Mouse (Mus musculus) right cerebral cortex, postnatal 36 days (tissue): ENCODE results near the gene Dapk3.

Experiments used
- DNase-seq, 2 experiments: peaks; one replicate each; pipeline ENCODE4 v3.0.0; 2022; ENCODE audit warnings: low spot score in 2 of 2, mixed read lengths in 1 of 2

Gene Dapk3

GRCm38 (mm10) chr10:81182336-81183333 lies at the start of gene Dapk3:
Gene Dapk3, plus strand, starts transcription at chr10:81183005.
- peak; percentile 97 to 99 for DNase-seq

DNA sequence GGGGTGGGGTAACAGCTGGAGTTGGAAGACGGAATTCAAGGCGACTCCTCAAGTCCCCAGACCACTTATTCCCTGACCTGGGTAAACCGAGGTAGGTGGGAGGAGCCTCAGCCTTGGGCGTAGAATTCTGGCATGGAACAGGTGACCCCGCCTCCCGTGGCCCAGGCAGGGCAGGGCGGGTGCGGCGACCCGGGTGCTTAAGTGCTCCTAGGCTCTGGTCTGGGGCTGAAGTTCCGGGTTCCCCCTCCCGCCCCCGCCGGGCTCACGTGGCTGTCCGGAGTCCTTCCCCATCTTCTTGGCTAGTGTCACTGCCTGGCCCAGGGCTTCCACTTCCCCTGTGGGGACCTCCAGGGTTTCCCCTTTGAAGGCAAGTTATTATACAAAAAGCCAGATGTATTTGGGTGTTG lies 48.6 kb upstream of the Dapk3 start:
- DNase-seq = no peak

DNA sequence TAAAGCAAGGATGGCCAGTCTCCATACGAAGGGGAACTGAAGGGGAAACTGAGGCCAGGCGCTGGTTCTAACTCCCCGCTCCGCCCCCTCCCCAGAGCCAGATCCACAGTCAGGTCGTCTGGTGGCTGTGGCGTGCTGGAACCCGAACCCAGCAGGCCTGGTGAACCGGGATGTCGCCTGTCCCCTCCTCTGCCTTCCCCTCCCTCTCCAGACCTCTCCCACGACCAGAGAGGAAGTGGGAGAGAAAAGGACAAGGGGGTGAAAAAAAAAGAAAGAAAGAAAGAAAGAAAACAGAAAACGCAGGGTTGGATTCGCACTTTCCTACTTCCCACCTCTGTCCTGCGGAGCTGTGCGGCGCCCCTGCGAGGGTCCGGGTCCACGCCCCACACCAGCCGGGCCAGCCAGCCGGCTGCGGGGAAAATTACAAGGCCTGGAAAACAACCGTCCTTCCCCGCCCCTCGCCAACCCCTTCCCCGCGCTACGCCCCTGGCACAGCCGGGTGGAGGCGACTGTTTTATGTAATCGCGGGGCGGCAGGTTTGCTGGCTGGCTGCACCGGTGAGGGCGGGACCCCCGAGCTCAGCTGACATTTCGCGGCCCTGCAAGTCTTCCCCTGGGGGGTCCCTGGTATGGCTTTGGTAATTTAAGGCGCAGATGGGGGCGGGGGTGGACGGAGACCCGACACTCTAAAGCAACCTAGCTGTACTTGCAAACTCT lies 47.7 kb upstream of the Dapk3 start, which contains the start of gene Zbtb7a:
Gene Zbtb7a, plus strand, starts transcription at position 255 of the 716 bp plus-strand sequence.
- DNase-seq = no peak

- peak; percentile 55 to 60 for DNase-seq
Observed at GRCm38 (mm10) chr10:81135831-81136705, 46.7 kb upstream of the Dapk3 start.

DNA sequence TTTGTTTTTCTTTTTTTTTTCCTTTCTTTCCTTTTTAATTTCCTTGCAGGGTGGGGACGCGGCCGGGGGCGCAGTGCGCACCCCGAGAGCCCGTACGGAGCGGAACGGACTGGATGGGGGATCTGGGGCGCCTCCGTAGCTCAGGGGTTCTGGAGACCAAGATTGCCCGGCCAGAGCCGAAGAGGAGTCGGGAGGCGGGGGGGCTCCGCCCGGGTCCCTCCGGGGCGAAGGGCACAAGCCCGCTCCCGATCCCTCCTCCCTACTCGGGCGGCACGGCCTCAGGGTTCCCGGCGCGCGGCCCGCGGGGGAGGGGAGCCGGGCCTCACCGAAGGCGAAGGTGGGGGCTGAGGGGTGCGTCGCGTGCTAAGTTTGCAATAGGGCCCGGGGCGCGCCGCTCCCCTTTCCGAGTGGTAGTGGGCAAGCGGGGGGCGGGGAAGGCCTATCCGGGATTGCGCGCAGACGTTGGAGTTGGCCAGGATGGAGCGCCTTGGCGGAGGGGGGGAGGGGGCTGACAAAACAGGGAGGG lies 46.0 kb upstream of the Dapk3 start:
- DNase-seq = no peak

- peak; percentile 98 to 99 for DNase-seq
Observed at GRCm38 (mm10) chr10:81137252-81138130, 45.3 kb upstream of the Dapk3 start.

DNA sequence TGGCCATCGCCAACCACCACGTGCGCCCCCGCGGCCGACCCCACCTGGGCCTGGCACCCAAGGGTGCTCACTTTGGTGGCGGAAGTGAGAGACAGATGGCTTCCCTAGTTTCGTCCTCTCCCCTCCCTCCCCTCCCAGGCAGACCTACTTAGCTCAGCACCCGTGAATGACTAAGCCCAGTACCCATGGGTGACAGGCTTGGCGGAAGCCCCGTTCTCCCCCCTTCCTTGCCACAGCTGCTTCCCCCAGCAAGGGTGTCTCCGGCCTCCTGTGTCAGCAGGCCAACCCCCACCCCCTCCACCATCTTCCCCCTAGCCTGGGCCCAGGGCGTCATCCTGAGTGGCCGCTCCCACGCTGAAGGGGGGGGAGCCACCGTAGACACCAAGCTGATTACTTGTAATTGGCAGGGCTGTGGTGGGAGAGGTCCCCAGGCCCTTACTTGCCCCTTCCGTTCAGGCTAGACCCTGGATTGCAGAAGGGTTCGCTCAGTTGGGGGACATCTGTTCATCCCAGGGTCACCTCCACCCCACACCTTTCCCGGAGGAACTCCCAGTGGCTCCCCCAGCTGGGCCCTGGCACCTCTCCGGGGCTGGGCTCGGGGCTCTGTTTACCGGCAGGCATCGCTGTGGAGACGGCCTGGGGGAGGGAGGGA lies 44.5 kb upstream of the Dapk3 start:
- no peak for DNase-seq

DNA sequence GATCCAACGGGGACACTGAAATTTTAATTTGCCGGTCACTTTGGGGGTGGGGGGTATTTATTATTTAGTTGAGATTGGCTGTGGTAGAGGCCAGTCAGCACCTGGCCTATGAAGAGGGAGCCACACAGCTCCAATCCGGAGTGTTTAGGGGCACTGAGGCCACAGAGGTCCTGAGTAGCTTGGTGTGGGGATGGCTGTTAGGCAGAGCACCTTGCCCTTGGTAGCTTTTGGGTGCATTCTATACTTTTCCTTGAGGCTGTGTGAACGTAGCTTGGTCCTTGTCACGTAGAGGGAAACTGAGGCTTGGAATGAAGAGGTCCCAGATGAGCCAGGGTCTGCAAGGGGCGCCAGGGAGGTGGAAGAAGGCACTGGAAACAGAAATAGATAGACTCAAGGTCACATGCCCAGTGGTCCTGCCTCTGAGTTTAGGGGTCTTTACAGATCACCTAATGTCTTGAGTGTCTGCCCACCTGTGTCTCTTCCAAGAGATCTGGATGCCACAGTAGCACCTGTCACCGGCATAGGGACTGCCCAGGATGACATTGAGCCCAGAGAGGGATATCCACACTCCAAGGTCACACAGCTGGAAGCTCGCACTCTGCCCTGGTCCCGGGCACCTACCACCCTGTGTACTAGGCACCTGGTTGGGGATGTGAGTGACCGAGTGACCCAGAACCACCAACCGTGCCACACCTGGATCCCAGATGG lies 43.8 kb upstream of the Dapk3 start:
- no peak for DNase-seq

- no peak for DNase-seq
Observed at GRCm38 (mm10) chr10:81139529-81139846, 43.3 kb upstream of the Dapk3 start.

- no peak for DNase-seq
Observed at GRCm38 (mm10) chr10:81140005-81140404, 42.8 kb upstream of the Dapk3 start.

DNA sequence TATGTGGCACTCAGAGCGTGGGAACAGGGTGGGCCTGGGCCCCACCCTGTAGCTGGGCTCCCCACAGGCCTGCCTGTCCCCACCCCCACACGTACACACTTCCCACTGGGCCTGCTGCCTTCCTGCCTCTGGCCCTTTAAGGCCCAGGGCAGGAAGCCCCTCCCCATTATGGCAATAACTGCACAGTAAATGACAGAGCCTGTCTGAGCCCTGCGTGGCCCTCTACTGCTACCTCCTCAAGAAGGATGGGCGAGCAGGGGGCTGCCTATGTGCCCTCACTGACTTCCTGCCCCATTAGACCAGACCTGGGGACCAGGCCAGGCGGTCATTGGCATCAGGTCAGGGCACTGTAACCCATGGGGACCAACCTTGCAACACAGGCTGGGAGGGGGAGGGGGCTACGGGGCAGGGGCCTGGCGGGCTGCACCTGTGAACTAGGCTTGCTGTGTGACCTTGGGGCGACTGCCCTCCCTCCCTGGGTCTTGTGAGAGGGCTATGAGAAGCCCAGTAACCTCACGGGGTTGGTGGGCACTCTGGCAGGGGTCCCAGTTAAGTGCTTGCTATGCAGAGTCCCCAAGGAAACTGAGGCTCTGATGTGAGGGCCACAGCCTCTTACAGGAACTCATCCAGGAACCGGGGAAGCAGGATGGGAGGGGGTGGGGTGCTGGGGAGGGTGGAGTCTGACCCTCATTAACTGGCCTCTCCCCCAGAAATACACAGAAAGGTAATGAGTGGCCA lies 41.9 kb upstream of the Dapk3 start:
- no peak for DNase-seq

GRCm38 (mm10) chr10:81141455-81142210 lies 41.2 kb upstream of the Dapk3 start:
- no peak for DNase-seq

GRCm38 (mm10) chr10:81142551-81142981 lies 40.2 kb upstream of the Dapk3 start:
- no peak for DNase-seq

GRCm38 (mm10) chr10:81143157-81143633 lies 39.6 kb upstream of the Dapk3 start:
- no peak for DNase-seq

DNA sequence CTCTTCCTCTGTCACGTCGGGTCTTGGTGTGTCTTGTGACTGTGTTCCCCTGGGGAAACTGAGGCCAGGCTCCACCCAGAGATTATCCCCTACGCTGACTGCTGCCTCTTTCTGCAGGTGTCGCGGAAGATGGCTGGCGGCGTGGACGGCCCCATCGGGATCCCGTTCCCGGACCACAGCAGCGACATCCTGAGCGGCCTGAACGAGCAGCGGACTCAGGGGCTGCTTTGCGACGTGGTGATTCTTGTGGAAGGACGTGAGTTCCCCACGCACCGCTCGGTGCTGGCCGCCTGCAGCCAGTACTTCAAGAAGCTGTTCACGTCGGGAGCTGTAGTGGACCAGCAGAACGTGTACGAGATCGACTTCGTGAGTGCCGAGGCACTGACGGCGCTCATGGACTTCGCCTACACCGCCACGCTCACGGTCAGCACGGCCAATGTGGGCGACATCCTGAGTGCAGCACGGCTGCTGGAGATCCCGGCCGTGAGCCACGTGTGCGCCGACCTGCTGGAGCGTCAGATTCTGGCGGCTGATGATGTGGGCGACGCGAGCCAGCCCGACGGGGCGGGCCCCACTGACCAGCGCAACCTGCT lies 38.9 kb upstream of the Dapk3 start:
- no peak for DNase-seq

GRCm38 (mm10) chr10:81144667-81145066 lies 38.1 kb upstream of the Dapk3 start:
- DNase-seq = no peak

DNA sequence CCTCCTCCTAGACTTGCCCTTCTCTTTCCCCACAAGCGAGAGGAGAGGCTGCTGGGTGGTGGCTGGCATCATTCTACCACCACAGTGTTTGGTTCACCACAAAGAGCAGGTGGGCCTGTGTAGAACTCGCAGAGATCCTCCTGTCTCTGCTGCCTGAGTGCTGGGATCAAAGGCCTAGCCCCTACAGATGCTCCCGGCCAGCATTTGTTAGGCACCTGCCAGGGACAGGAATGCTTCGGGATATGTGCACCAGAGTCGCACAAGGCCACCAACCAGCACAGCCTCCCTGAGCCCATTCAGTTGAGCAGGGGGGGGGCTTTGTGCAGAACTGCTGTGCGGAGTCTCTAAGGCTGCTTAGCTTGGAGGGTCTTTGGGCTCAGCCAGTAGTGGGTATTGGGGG lies 37.5 kb upstream of the Dapk3 start:
- DNase-seq = no peak
